Comparison of ENCODE assay signal across 12 mouse cellular contexts in genomic region chr2:74136624-74137003, GRCm38 (mm10).
DNase-seq lines count a peak whose midpoint lies in the region; ATAC-seq and TF ChIP-seq lines count a peak whose summit lies in the region.
"Had no signal": no experiment of that assay in that cellular context is flagged by ENCODE, and none has a peak within 500 bp of the region (broad histone marks: within the 10 kb centered on the region; RNA-seq: fewer than 3 reads in every experiment).

No protein-coding gene starts in this region.

- no peaks in the 10 kb centered on the region for H3K36me3 ChIP-seq in forebrain, embryonic 16.5 days (ENCODE audit: control insufficient read depth, insufficient read depth)
- no peaks in the 10 kb centered on the region for H3K36me3 ChIP-seq in midbrain, postnatal 0 days (ENCODE audit: insufficient read depth, low read length)
- H3K36me3 ChIP-seq: limb, embryonic 13.5 days had no signal

- peak; percentile 72 to 78 for DNase-seq in cerebellum, postnatal 14 days
- no peak for DNase-seq in cerebellum, adult 9-11 months
- peak; percentile 37 for DNase-seq in kidney, postnatal 14 days
- no peak for DNase-seq in kidney, adult 8-10 months
- DNase-seq in midbrain, postnatal 0 days (ENCODE audit: low spot score) = peak; percentile 78
- DNase-seq in gastrocnemius, postnatal 14 days = no peak
- no peak for DNase-seq in layer of hippocampus, adult 8-10 months (ENCODE audit: low spot score in 2 of 2)

- WGBS in forebrain, embryonic 16.5 days = 4% methylated on average over 8 of the region's 9 CpGs
- 24% methylated on average over 9 of the region's 9 CpGs for WGBS in midbrain, postnatal 0 days

- H3K9ac ChIP-seq in forebrain, embryonic 16.5 days (replicated peaks; ENCODE audit: low read depth, low read length) = no peak overlapping the region
- no peak overlapping the region for H3K9ac ChIP-seq in midbrain, postnatal 0 days (replicated peaks; ENCODE audit: low read length, poor library complexity, severe bottlenecking)
- H3K9ac ChIP-seq: limb, embryonic 13.5 days had no signal

- peaks cover 22% of the 10 kb centered on the region for H3K4me1 ChIP-seq in forebrain, embryonic 16.5 days (replicated peaks; ENCODE audit: control insufficient read depth, insufficient read depth, low read length)
- peaks cover 11% of the 10 kb centered on the region; the same call in 1 of the 2 replicates for H3K4me1 ChIP-seq in midbrain, postnatal 0 days (ENCODE audit: insufficient read depth, low read length)
- H3K4me1 ChIP-seq: megakaryocyte, embryonic 14.5 days had no signal

- no peaks in the 10 kb centered on the region for H3K9me3 ChIP-seq in forebrain, embryonic 16.5 days (ENCODE audit: control insufficient read depth, low read length)
- no peaks in the 10 kb centered on the region for H3K9me3 ChIP-seq in midbrain, postnatal 0 days (ENCODE audit: low read length)
- H3K9me3 ChIP-seq: limb, embryonic 13.5 days; megakaryocyte, embryonic 14.5 days had no signal

- H3K4me3 ChIP-seq in forebrain, embryonic 16.5 days (replicated peaks; ENCODE audit: low read length) = no peak overlapping the region
- no peak overlapping the region for H3K4me3 ChIP-seq in midbrain, postnatal 0 days (ENCODE audit: low read depth, low read length)
- H3K4me3 ChIP-seq: erythroblast, embryonic 14.5 days; limb, embryonic 13.5 days; megakaryocyte, embryonic 14.5 days had no signal

- H3K27me3 ChIP-seq in forebrain, embryonic 16.5 days (replicated peaks; ENCODE audit: control insufficient read depth, insufficient read depth, low read length) = no peaks in the 10 kb centered on the region
- H3K27me3 ChIP-seq in midbrain, postnatal 0 days (ENCODE audit: insufficient read depth, low read length) = no peaks in the 10 kb centered on the region
- H3K27me3 ChIP-seq: limb, embryonic 13.5 days; megakaryocyte, embryonic 14.5 days had no signal

- intact Hi-C loops in gastrocnemius, postnatal 14 days (cut with DNase I; ENCODE audit: low total_unique reads) = no loop called here

- no peak for TF ChIP-seq CTCF in midbrain, postnatal 0 days (IDR thresholded peaks at IDR 0.05)

- H3K4me2 ChIP-seq in forebrain, embryonic 16.5 days (ENCODE audit: low read length) = peak overlapping the region; percentile 31
- no peak overlapping the region for H3K4me2 ChIP-seq in midbrain, postnatal 0 days (ENCODE audit: low read depth, low read length, poor library complexity, severe bottlenecking)
- H3K4me2 ChIP-seq: limb, embryonic 13.5 days had no signal

- H3K27ac ChIP-seq in forebrain, embryonic 16.5 days (ENCODE audit: low read length) = no peak overlapping the region
- no peak overlapping the region for H3K27ac ChIP-seq in midbrain, postnatal 0 days (ENCODE audit: low read depth, low read length)
- H3K27ac ChIP-seq: limb, embryonic 13.5 days had no signal

- ATAC-seq in forebrain, embryonic 16.5 days = peak; percentile 78
- peak; percentile 56; the same call in 1 of the 2 replicates for ATAC-seq in midbrain, postnatal 0 days (ENCODE audit: low FRiP score)
- ATAC-seq: intestine, embryonic 16.5 days had no signal

Comparison
In these comparisons a context has a peak if more than half of its experiments do, and no peak if none do; other contexts are left out.
1. DNase-seq: peak in cerebellum, postnatal 14 days (2 of 2), kidney, postnatal 14 days (single experiment) and midbrain, postnatal 0 days (single experiment); none in cerebellum, adult 9-11 months (single experiment), kidney, adult 8-10 months (0 of 2), gastrocnemius, postnatal 14 days (single experiment) and layer of hippocampus, adult 8-10 months (0 of 2).